Mouse (Mus musculus) layer of hippocampus, adult 8-10 months (tissue): ENCODE measurements around the gene Abcg1. TPM values are rescaled to one million over a fixed set of nuclear protein-coding genes. Genes with fewer than 3 reads are reported as not detected.

Experiments used
- total RNA-seq, 4 experiments: library from RNA; stranded (reverse); gene quantifications; 2 replicates each; pipeline ENCODE4 v1.2.4; 2022

The Abcg1 gene
- total RNA-seq, 4 experiments from 2014 or later = 75.8 to 84.4 (median 81.0) TPM

Other genes with a start within 250 kb of the Abcg1 start
- gene Glp1r, start 155.9 kb upstream of the Abcg1 start, total RNA-seq = 1 to 10 TPM; 2.2 to 3.3 (median 2.5) TPM
- gene Umodl1, start 103.0 kb upstream of the Abcg1 start, total RNA-seq = 1 to 10 TPM in 1 of 4 experiments, under 1 TPM in 3; 0.70 to 1.0 (median 0.85) TPM
- not detected for gene Tff3, start 72.0 kb downstream of the Abcg1 start, total RNA-seq
- gene Tff2, start 86.6 kb downstream of the Abcg1 start, total RNA-seq = not detected
- not detected for gene Tff1, start 107.6 kb downstream of the Abcg1 start, total RNA-seq
- gene Tmprss3, start 141.3 kb downstream of the Abcg1 start, total RNA-seq = under 1 TPM in 1 of 4 experiments, not detected in 3; 0.10 TPM
- gene Ubash3a, start 150.2 kb downstream of the Abcg1 start, total RNA-seq = under 1 TPM; 0.31 to 0.73 (median 0.52) TPM
- gene Rsph1, start 219.7 kb downstream of the Abcg1 start, total RNA-seq = 10 to 100 TPM; 12.3 to 18.6 (median 15.4) TPM
- gene Slc37a1, start 229.1 kb downstream of the Abcg1 start, total RNA-seq = 1 to 10 TPM; 7.3 to 9.3 (median 8.5) TPM